Mouse (Mus musculus) cerebellum, adult (tissue): ENCODE results near the gene Psmb8.

ENCODE experiments used
- ATAC-seq: cut with Nextera tagmentation; 2 replicates; pipeline ENCODE4 v1.9.2; 2017; ENCODE audit warnings: mild to moderate bottlenecking, moderate library complexity, mixed read lengths; ENCODE audit not compliant: insufficient number of reproducible peaks, low FRiP score, low TSS enrichment

The Psmb8 gene

GRCm38 (mm10) chr17:34188986-34189385, 8.5 kb upstream of the Psmb8 start:
- ATAC-seq = no peak

- no peak for ATAC-seq
Measured at GRCm38 (mm10) chr17:34192852-34193251, 4.7 kb upstream of the Psmb8 start.

- no peak for ATAC-seq
Measured at GRCm38 (mm10) chr17:34193468-34193867, 4.1 kb upstream of the Psmb8 start.

- no peak for ATAC-seq
Measured at GRCm38 (mm10) chr17:34194723-34195122, 2.8 kb upstream of the Psmb8 start.

GRCm38 (mm10) chr17:34196491-34196890, 1.0 kb upstream of the Psmb8 start:
- ATAC-seq = no peak

GRCm38 (mm10) chr17:34197904-34198520, 491 bp downstream of the Psmb8 start:
- ATAC-seq = no peak

GRCm38 (mm10) chr17:34198521-34198912, 996 bp downstream of the Psmb8 start:
- no peak for ATAC-seq

- ATAC-seq = no peak
Measured at GRCm38 (mm10) chr17:34199050-34199619, 1.6 kb downstream of the Psmb8 start.

GRCm38 (mm10) chr17:34200047-34200446, 2.5 kb downstream of the Psmb8 start:
- ATAC-seq = no peak

GRCm38 (mm10) chr17:34200772-34201505, 3.4 kb downstream of the Psmb8 start:
- ATAC-seq = no peak

GRCm38 (mm10) chr17:34201506-34202055, 4.1 kb downstream of the Psmb8 start:
- ATAC-seq = no peak

- no peak for ATAC-seq
Measured at GRCm38 (mm10) chr17:34202760-34203442, 5.4 kb downstream of the Psmb8 start.

- ATAC-seq = no peak
Measured at GRCm38 (mm10) chr17:34203444-34203843, 5.9 kb downstream of the Psmb8 start, which contains the start of gene Tap2. Gene Tap2, plus strand, starts transcription at chr17:34203527.

- peak; percentile 54; the same call in 1 of the 2 replicates for ATAC-seq
Measured at GRCm38 (mm10) chr17:34204303-34205010, 6.9 kb downstream of the Psmb8 start.

- peak; percentile 45; the same call in 1 of the 2 replicates for ATAC-seq
Measured at GRCm38 (mm10) chr17:34205021-34205745, 7.7 kb downstream of the Psmb8 start.

GRCm38 (mm10) chr17:34205746-34206176, 8.2 kb downstream of the Psmb8 start:
- 0 out of 2 replicates have a peak, but pooled peaks have one; percentile 10 for ATAC-seq

- no peak for ATAC-seq
Measured at GRCm38 (mm10) chr17:34206731-34207130, 9.2 kb downstream of the Psmb8 start.

- ATAC-seq = no peak
Measured at GRCm38 (mm10) chr17:34207456-34207855, 9.9 kb downstream of the Psmb8 start.

GRCm38 (mm10) chr17:34207866-34208265, 10.3 kb downstream of the Psmb8 start:
- no peak for ATAC-seq
